In genomic region chr11:17750345-17750744, GRCm38 (mm10) we compare ENCODE assay signal across 11 mouse cellular contexts.
DNase-seq lines count a peak whose midpoint lies in the region; ATAC-seq and TF ChIP-seq lines count a peak whose summit lies in the region.
"Had no signal": no experiment of that assay in that cellular context is flagged by ENCODE, and none has a peak within 500 bp of the region (broad histone marks: within the 10 kb centered on the region; RNA-seq: fewer than 3 reads in every experiment).

No protein-coding gene starts in this region.

- peaks cover 9% of the 10 kb centered on the region for H3K4me1 ChIP-seq in hindbrain, embryonic 10.5 days (replicated peaks)
- H3K4me1 ChIP-seq in hindbrain, embryonic 13.5 days (replicated peaks): no peaks in the 10 kb centered on the region
- peaks cover 4% of the 10 kb centered on the region; the same call in 1 of the 2 replicates for H3K4me1 ChIP-seq in forebrain, embryonic 14.5 days (ENCODE audit: control insufficient read depth, insufficient read depth, low read length)

- H3K9ac ChIP-seq in hindbrain, embryonic 13.5 days: no peak overlapping the region
- no peak overlapping the region for H3K9ac ChIP-seq in forebrain, embryonic 14.5 days (ENCODE audit: low read length)

- TF ChIP-seq POLR2A in brain, embryonic 14.5 days (IDR thresholded peaks at IDR 0.05; ENCODE audit: borderline replicate concordance, extremely low read depth, insufficient read depth, insufficient read length, poor library complexity, severe bottlenecking): no peak

- ATAC-seq in hindbrain, embryonic 13.5 days (ENCODE audit: low FRiP score): no peak
- ATAC-seq in forebrain, embryonic 14.5 days: peak; percentile 82

- TF ChIP-seq CTCF in brain, embryonic 14.5 days (IDR thresholded peaks at IDR 0.05; ENCODE audit: borderline replicate concordance, extremely low read depth, insufficient read depth, insufficient read length): no peak

- intact Hi-C loops in heart, postnatal 25 days (cut with DNase I): no loop called here

- H3K27ac ChIP-seq in hindbrain, embryonic 10.5 days: no peak overlapping the region
- H3K27ac ChIP-seq in hindbrain, embryonic 13.5 days: no peak overlapping the region
- H3K27ac ChIP-seq in forebrain, embryonic 14.5 days (ENCODE audit: low read depth, low read length): no peak overlapping the region

- H3K27me3 ChIP-seq in hindbrain, embryonic 10.5 days (ENCODE audit: insufficient read depth, poor library complexity, severe bottlenecking): no peaks in the 10 kb centered on the region
- H3K27me3 ChIP-seq in hindbrain, embryonic 13.5 days: 0 out of 2 replicates have a peak, but pooled peaks cover 3% of the 10 kb centered on the region
- no peaks in the 10 kb centered on the region for H3K27me3 ChIP-seq in forebrain, embryonic 14.5 days (replicated peaks; ENCODE audit: control insufficient read depth, insufficient read depth, low read length)

- no peaks in the 10 kb centered on the region for H3K36me3 ChIP-seq in hindbrain, embryonic 10.5 days
- H3K36me3 ChIP-seq in hindbrain, embryonic 13.5 days: no peaks in the 10 kb centered on the region
- no peaks in the 10 kb centered on the region for H3K36me3 ChIP-seq in forebrain, embryonic 14.5 days (ENCODE audit: control insufficient read depth, insufficient read depth, low read length)

- H3K4me2 ChIP-seq in hindbrain, embryonic 13.5 days: no peak overlapping the region
- H3K4me2 ChIP-seq in forebrain, embryonic 14.5 days (ENCODE audit: low read length): no peak overlapping the region

- WGBS in hindbrain, embryonic 10.5 days: 24% methylated on average over 6 of the region's 6 CpGs
- 16% methylated on average over 6 of the region's 6 CpGs for whole genome bisulfite sequencing in hindbrain, embryonic 13.5 days
- 33% methylated on average over 6 of the region's 6 CpGs for WGBS in forebrain, embryonic 14.5 days

- no peaks in the 10 kb centered on the region for H3K9me3 ChIP-seq in hindbrain, embryonic 10.5 days
- no peaks in the 10 kb centered on the region for H3K9me3 ChIP-seq in hindbrain, embryonic 13.5 days
- H3K9me3 ChIP-seq in forebrain, embryonic 14.5 days (replicated peaks; ENCODE audit: control insufficient read depth, low read length): no peaks in the 10 kb centered on the region

- peak; percentile 20 for DNase-seq in hindbrain, embryonic 10.5 days (ENCODE audit: low spot score)
- DNase-seq in brain, embryonic 14.5 days (ENCODE audit: low read depth): peak; percentile 74
- DNase-seq in forebrain, embryonic 14.5 days (ENCODE audit: low spot score): peak; percentile 52
- peak; percentile 61 for DNase-seq in mesoderm, embryonic 11.5 days (ENCODE audit: low read depth, low spot score)
- no peak for DNase-seq in testis, postnatal 10 days (ENCODE audit: low spot score)
- no peak for DNase-seq in heart, postnatal 25 days (ENCODE audit: low spot score)
- DNase-seq in gastrocnemius, adult 18-20 months (ENCODE audit: low spot score): no peak
- DNase-seq: adrenal gland, postnatal 36 days; cerebellum, postnatal 25 days; gastrocnemius, postnatal 36 days had no signal

- H3K4me3 ChIP-seq in hindbrain, embryonic 10.5 days: no peak overlapping the region
- H3K4me3 ChIP-seq in hindbrain, embryonic 13.5 days: no peak overlapping the region
- no peak overlapping the region for H3K4me3 ChIP-seq in forebrain, embryonic 14.5 days (ENCODE audit: low read depth, low read length)

Comparison
In these comparisons a context has a peak if more than half of its experiments do, and no peak if none do; other contexts are left out.
1. DNase-seq: peak in hindbrain, embryonic 10.5 days (single experiment), brain, embryonic 14.5 days (single experiment), forebrain, embryonic 14.5 days (single experiment) and mesoderm, embryonic 11.5 days (single experiment); none in testis, postnatal 10 days (single experiment), heart, postnatal 25 days (single experiment) and gastrocnemius, adult 18-20 months (single experiment).